Mouse (Mus musculus) heart, embryonic 10.5 days (tissue): ENCODE measurements around the gene Prl2b1. TPM values are rescaled to one million over a fixed set of nuclear protein-coding genes. Genes with fewer than 3 reads are reported as not detected.

ENCODE experiments used
- DNase-seq: peaks from one replicate; pipeline ENCODE4 v3.0.0-alpha.2; 2017; ENCODE audit warnings: low spot score
- H3K27ac ChIP-seq: fragments of 300-500 bp; sonication (generic); 2 replicates; pipeline ENCODE4 v1.5.1; 2016; ENCODE audit warnings: mild to moderate bottlenecking
- H3K27me3 ChIP-seq: fragments of 300-500 bp; sonication (generic); 2 replicates; pipeline ENCODE4 v1.6.1; 2016; ENCODE audit warnings: mild to moderate bottlenecking; ENCODE audit not compliant: poor library complexity, insufficient read depth, severe bottlenecking
- H3K36me3 ChIP-seq: fragments of 300-500 bp; sonication (generic); 2 replicates; pipeline ENCODE4 v1.6.1; 2016; ENCODE audit warnings: mild to moderate bottlenecking, moderate library complexity
- H3K4me1 ChIP-seq: fragments of 300-500 bp; sonication (generic); 2 replicates; pipeline ENCODE4 v1.6.1; 2016; ENCODE audit warnings: mild to moderate bottlenecking
- H3K4me3 ChIP-seq: fragments of 300-500 bp; sonication (generic); 2 replicates; pipeline ENCODE4 v1.5.1; 2016; ENCODE audit warnings: mild to moderate bottlenecking, moderate library complexity
- H3K9me3 ChIP-seq: fragments of 300-500 bp; sonication (generic); 2 replicates; pipeline ENCODE4 v1.6.1; 2016; ENCODE audit warnings: mild to moderate bottlenecking, moderate library complexity
- WGBS: fragments of 180-500 bp; shearing (Covaris S2); methylation state at CpG from one replicate; pipeline ENCODE4 v1.1.7; 2016; 5-methylcytosine and 5-hydroxymethylcytosine counted together
- polyA plus RNA-seq: library from polyadenylated mRNA; unstranded; fragments of >200 nt; fragmentation: Nextera tagmentation; extraction: Ambion mirVana; gene quantifications from 2 replicates; pipeline ENCODE4 v1.2.1, GENCODE M21; 2016

Prl2b1 gene
- polyA plus RNA-seq = not detected in 2 replicates

DNA sequence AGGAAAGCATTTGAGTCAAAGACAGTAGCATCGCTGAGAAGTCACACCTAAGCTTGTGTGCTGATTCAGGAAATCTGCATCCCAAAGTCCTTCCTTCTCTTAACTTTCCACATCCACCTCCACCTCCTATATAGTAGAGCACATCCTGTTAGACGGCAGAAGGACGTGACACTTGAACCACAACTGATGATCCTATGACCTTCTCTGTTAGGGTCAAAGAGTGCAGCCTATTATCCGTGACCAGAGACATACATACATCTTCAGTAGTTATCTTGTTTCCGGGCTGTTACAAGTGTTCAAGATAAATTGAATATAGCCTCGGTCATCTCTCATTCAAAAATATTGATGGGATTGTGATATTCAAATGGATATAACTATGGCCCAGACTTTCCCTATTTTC lies at the start of gene Prl2b1:
Gene Prl2b1, minus strand, starts transcription at position 101 of the 400 bp plus-strand sequence.
- Histone ChIP-seq H3K4me1 (no peaks in the 10 kb centered on the region), H3K36me3 (no peaks in the 10 kb centered on the region), H3K27ac (no peak within 1 kb of the TSS), H3K9me3 (no peaks in the 10 kb centered on the region), H3K4me3 (no peak within 1 kb of the TSS), H3K27me3 (no peaks in the 10 kb centered on the region)
- no peak for DNase-seq
- WGBS = 72% methylated on average over 6 of the region's 6 CpGs

DNA sequence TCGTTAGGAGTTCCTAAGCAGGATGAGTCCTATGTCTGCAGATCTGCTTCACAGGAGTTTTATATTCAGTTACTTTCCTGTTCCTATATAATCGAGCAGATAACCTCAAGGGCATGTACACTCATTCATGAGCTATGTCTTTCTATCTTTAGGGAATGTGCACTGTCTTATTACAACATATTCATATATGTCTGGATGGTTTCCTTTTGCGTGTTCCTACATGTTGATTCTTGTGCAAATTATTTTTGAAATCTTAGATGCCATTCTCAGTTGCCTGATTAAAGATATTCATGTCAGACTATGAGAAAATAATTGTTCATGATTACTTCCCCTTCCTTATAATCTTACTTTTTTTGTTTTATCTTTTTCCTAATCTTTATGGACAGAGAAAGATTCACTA lies 47.9 kb upstream of the Prl2b1 start, which contains the start of gene Prl8a6:
Gene Prl8a6, minus strand, starts transcription at position 101 of the 400 bp plus-strand sequence.
- H3K4me3 ChIP-seq = no peak within 1 kb of the TSS
- H3K36me3 ChIP-seq = no peaks in the 10 kb centered on the region
- H3K4me1 ChIP-seq = no peaks in the 10 kb centered on the region
- H3K27me3 ChIP-seq = no peaks in the 10 kb centered on the region
- no peaks in the 10 kb centered on the region for H3K9me3 ChIP-seq
- no peak within 1 kb of the TSS for H3K27ac ChIP-seq
- DNase-seq = no peak
- whole genome bisulfite sequencing = 77% methylated on average over 3 of the region's 3 CpGs

DNA sequence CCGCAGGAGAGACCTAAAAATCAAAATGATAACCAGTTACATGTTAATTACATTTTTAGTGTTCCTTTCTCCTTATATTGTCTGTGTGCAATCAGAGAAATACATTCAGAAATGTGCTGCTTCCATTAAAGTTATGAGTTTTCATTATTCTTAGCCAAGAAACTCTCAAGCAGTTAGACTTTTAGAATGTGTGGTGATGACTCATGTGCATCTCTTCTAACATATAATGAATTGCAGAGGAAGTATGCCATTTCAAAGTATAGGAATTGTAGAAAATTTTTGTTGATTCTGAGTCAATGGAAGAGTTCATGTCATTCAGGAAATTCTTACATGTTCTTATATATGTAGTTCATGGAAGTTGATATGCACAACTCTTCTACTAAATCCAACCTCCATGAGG lies 42.5 kb upstream of the Prl2b1 start:
- no peaks in the 10 kb centered on the region for H3K36me3 ChIP-seq
- H3K27me3 ChIP-seq = no peaks in the 10 kb centered on the region
- no peaks in the 10 kb centered on the region for H3K9me3 ChIP-seq
- WGBS = 75% methylated on average over 1 of the region's 1 CpGs
- DNase-seq = no peak
- H3K27ac ChIP-seq = no peak overlapping the region
- no peaks in the 10 kb centered on the region for H3K4me1 ChIP-seq
- H3K4me3 ChIP-seq = no peak overlapping the region

DNA sequence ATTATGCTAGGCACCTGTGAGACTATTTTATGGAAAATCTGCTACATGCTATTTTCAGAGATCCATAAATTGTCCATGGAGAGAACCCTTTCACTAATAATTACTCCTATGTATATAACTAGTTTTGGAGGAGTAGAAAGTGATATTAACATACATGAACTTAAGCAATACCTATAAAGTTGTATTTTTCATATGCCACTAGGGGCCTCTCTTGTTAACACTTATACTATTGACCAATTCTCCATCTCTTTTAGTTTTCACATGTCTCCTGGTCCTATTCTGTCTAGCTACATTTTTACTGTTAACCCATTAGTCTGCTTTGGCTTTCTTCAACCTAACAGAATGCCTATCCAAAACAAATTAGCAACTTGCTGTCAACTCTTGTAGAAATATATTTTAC lies 23.0 kb upstream of the Prl2b1 start:
- Histone ChIP-seq H3K9me3 (no peaks in the 10 kb centered on the region), H3K27ac (no peak overlapping the region), H3K27me3 (no peaks in the 10 kb centered on the region), H3K4me1 (no peaks in the 10 kb centered on the region), H3K36me3 (no peaks in the 10 kb centered on the region), H3K4me3 (no peak overlapping the region)
- DNase-seq = no peak

DNA sequence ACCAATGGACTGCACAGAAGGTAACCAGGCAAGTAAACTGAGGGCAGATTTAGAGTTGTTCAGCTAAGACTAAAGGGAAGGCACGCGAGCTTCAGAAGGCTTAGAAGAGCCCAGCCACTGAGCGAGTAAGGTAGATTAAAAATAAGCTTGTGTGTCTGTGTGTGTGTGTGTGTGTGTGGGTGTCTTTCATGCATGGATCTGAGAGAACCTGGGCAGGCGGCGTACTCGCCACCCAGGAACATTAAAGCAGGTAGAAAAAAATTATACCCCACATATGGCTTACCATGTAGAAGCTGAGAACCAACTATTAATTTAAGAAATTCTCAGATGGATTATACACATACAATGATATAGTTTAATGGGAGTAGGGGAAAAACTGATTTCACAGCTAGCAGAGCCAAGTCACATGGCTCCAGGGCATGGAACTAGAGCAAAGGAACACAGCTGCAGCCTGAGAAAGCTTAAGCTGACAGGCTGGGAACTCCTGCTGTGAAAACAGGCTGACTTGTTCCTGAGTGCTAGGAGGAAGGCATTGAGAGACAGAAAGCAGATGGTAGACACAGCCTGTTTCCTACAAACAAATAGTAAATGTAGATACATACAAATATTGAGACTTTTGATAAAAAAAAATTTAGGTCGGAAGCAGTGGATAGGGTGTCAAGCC lies 8.5 kb upstream of the Prl2b1 start:
- no peak overlapping the region for H3K4me3 ChIP-seq
- H3K36me3 ChIP-seq = no peaks in the 10 kb centered on the region
- no peaks in the 10 kb centered on the region for H3K9me3 ChIP-seq
- no peaks in the 10 kb centered on the region for H3K27me3 ChIP-seq
- DNase-seq = no peak
- no peak overlapping the region for H3K27ac ChIP-seq
- no peaks in the 10 kb centered on the region for H3K4me1 ChIP-seq
- WGBS = 92% methylated on average over 7 of the region's 7 CpGs

DNA sequence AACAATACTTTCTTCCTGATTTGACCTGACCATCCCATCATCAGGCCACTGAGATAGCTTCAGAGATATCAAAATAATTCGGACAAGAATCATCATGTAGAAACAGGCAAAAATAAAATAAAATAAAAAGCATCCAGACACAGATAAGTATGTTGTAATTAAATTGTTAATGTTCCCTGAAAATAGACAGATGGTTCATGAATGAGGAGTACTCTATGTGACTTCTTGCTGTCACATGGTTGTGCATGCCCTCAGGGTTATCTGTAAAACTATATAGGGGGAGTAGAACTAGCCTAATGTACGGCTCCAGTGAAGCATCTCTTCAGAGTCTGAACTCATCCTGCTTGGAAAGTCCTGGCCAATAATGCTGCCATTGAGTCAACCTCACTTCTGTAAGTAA lies 45.3 kb downstream of the Prl2b1 start, which contains the start of gene Prl8a2:
Gene Prl8a2, plus strand, starts transcription at position 301 of the 400 bp plus-strand sequence.
- H3K36me3 ChIP-seq = no peaks in the 10 kb centered on the region

DNA sequence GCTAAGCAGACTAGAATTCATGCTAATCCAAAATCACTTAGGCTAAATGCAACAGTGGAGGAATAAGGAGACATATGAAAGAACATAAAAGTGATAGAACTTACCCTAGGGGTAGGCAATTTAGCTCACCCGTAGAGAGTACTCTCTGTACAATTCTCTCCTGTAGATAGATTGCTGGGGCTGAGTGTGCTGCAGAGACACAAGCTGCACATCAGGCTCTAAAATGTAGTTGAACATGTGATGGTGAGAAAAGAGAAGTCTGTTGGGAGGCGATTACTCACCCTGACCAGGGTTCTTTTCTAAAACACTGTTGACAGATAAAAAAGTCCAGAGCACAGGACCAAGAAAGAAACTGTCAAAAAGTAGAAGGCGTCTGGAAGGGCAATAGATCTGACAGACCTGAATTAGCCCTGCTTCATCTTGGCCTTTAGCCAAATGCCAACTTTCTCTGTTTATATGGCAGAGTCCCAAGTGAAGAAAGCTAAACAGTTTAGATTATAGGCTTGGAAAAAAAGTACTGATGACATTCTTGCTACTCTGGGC lies 47.8 kb downstream of the Prl2b1 start:
- no peaks in the 10 kb centered on the region for H3K36me3 ChIP-seq
- H3K4me1 ChIP-seq = no peaks in the 10 kb centered on the region
- no peak for DNase-seq
- H3K27me3 ChIP-seq = no peaks in the 10 kb centered on the region
- H3K27ac ChIP-seq = no peak overlapping the region
- no peaks in the 10 kb centered on the region for H3K9me3 ChIP-seq
- 39% methylated on average over 3 of the region's 3 CpGs for WGBS
- no peak overlapping the region for H3K4me3 ChIP-seq

More for the DNA sequence above, 45.3 kb downstream of the Prl2b1 start, which contains the start of gene Prl8a2:
- Histone ChIP-seq H3K4me3 (no peak within 1 kb of the TSS), H3K27me3 (no peaks in the 10 kb centered on the region), H3K4me1 (no peaks in the 10 kb centered on the region), H3K27ac (no peak within 1 kb of the TSS), H3K9me3 (no peaks in the 10 kb centered on the region)
- DNase-seq = no peak
- 68% methylated on average over 2 of the region's 2 CpGs for WGBS

DNA sequence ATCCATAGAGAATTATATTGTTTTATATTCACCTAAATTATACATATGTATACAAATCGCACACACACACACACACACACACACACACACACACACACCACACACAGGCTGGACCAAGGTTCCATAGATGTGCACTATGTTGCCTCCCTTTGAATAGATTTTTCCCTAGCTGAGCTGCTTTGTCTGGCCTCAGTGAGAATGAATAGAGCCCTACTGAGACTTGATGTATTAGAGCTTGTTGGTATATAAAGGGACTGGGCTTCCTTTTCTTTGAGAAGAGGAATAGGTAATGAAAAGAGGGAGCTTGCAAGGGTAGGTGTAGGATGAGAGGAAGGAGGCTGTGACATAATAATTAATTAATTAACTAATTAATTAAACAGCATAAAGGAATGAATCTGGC lies 55.7 kb downstream of the Prl2b1 start:
- H3K4me1 ChIP-seq = no peaks in the 10 kb centered on the region
- no peaks in the 10 kb centered on the region for H3K36me3 ChIP-seq
- no peak for DNase-seq
- H3K27me3 ChIP-seq = no peaks in the 10 kb centered on the region
- H3K4me3 ChIP-seq = no peak overlapping the region
- no peaks in the 10 kb centered on the region for H3K9me3 ChIP-seq
- no peak overlapping the region for H3K27ac ChIP-seq
- 69% methylated on average over 1 of the region's 1 CpGs for WGBS

Other genes with a start within 250 kb of the Prl2b1 start
- not detected in 2 replicates for gene Prl3d3, start 234.1 kb downstream of the Prl2b1 start, polyA plus RNA-seq
- gene Prl3c1, start 194.2 kb downstream of the Prl2b1 start, polyA plus RNA-seq = not detected in 2 replicates
- 0.30 and 0.82 TPM in 2 replicates for gene Prl3b1, start 149.0 kb downstream of the Prl2b1 start, polyA plus RNA-seq
- not detected in 2 replicates for gene Prl3a1, start 131.4 kb downstream of the Prl2b1 start, polyA plus RNA-seq
- gene Prl6a1, start 78.2 kb downstream of the Prl2b1 start, polyA plus RNA-seq = not detected in 2 replicates
- 0.14 TPM in 1 of 2 replicates, not detected in the other for gene Prl8a2, start 45.2 kb downstream of the Prl2b1 start, polyA plus RNA-seq
- not detected in 2 replicates for gene Prl8a6, start 47.8 kb upstream of the Prl2b1 start, polyA plus RNA-seq
- gene Prl8a8, start 122.4 kb upstream of the Prl2b1 start, polyA plus RNA-seq = not detected in 2 replicates
- gene Prl8a9, start 173.8 kb upstream of the Prl2b1 start, polyA plus RNA-seq = not detected in 2 replicates
- not detected in 2 replicates for gene Prl8a1, start 191.3 kb upstream of the Prl2b1 start, polyA plus RNA-seq
- not detected in 2 replicates for gene Prl7b1, start 219.7 kb upstream of the Prl2b1 start, polyA plus RNA-seq